Comparison of ENCODE assay signal across 8 mouse cellular contexts in the genomic region with DNA sequence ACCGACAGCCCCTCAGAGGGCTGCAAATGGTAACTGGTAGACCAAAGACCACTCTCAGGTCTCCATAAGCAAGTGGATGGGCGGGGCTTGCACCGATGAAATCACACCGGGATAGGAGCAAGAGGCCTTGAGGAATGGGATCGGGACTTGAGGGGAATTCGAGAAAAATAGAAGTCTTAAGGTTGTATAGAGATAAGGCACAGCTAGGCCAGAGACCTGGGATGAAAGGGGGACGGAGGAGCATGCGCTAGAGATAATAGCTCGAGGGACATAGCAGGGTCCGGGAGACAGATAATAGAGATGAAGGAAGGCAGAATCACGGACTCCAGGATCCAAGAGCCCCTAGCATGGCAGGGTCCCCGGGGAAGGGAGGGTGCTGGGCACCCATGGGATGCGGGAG. TPM values are rescaled to one million over a fixed set of nuclear protein-coding genes. Genes with fewer than 3 reads are reported as not detected.
A peak's percentile ranks its signal among the peaks of the same experiment; 100 is the strongest.
DNase-seq lines count a peak whose midpoint lies in the region; ATAC-seq and TF ChIP-seq lines count a peak whose summit lies in the region.

No protein-coding gene starts in this region.

- peaks cover 19% of the 10 kb centered on the region for H3K4me1 ChIP-seq in hindbrain, embryonic 14.5 days (replicated peaks; ENCODE audit: control insufficient read depth, insufficient read depth, low read length)

- TF ChIP-seq CTCF in layer of hippocampus, adult 2 months (conservative IDR thresholded peaks at IDR 0.05), result no peak

- peak overlapping the region; percentile 98 for H3K9ac ChIP-seq in hindbrain, embryonic 14.5 days

- H3K4me3 ChIP-seq in layer of hippocampus, adult 2 months, result peak overlapping the region; percentile 63
- peak overlapping the region; percentile 98 for H3K4me3 ChIP-seq in hindbrain, embryonic 14.5 days (replicated peaks; ENCODE audit: low read length)

- peak; percentile 17 for ATAC-seq in hindbrain, embryonic 14.5 days (ENCODE audit: low FRiP score)
- peak; percentile 27; the same call in 1 of the 2 replicates for ATAC-seq in megakaryocyte-erythroid progenitor cell, adult 5-6 weeks (replicated peaks; ENCODE audit: low FRiP score, low TSS enrichment, poor library complexity, severe bottlenecking)

- H3K9me3 ChIP-seq in hindbrain, embryonic 14.5 days (ENCODE audit: control insufficient read depth, low read length), result no peaks in the 10 kb centered on the region

- no peaks in the 10 kb centered on the region for H3K27me3 ChIP-seq in hindbrain, embryonic 14.5 days (ENCODE audit: control insufficient read depth, insufficient read depth, low read length)

- H3K36me3 ChIP-seq in hindbrain, embryonic 14.5 days (replicated peaks; ENCODE audit: control insufficient read depth, insufficient read depth), result peaks cover 40% of the 10 kb centered on the region

- WGBS in hindbrain, embryonic 14.5 days, result under 1% methylated on average over 13 of the region's 13 CpGs

- H3K4me2 ChIP-seq in hindbrain, embryonic 14.5 days (replicated peaks), result peak overlapping the region; percentile 79

- DNase-seq in layer of hippocampus, adult 2 months (ENCODE audit: low spot score in 2 of 2), result no peak
- no peak for DNase-seq in layer of hippocampus, postnatal 10 days (ENCODE audit: low spot score in 2 of 2)
- peak; percentile 71 for DNase-seq in embryo, embryonic 10.5 days (ENCODE audit: low spot score)
- no peak for DNase-seq in hindbrain, embryonic 14.5 days (ENCODE audit: low spot score)
- no peak for DNase-seq in gastrocnemius, adult 18-20 months (ENCODE audit: low spot score)
- no peak for DNase-seq in right cerebral cortex, postnatal 4 days
- no peak for DNase-seq in right cerebral cortex, postnatal 10 days (ENCODE audit: low spot score in 2 of 2)

- peak overlapping the region; percentile 98 for H3K27ac ChIP-seq in layer of hippocampus, adult 2 months
- peak overlapping the region; percentile 93 for H3K27ac ChIP-seq in hindbrain, embryonic 14.5 days

RNA-seq across cellular contexts. Expression of a gene that starts 0.8 kb away (rescaled TPM):
- 100 to 1,000 TPM; 462 to 508 TPM for total RNA-seq in layer of hippocampus, adult 2 months (2021)
- 100 to 1,000 TPM; 453 to 458 TPM for total RNA-seq in layer of hippocampus, postnatal 10 days (2021)
- 682 and 743 TPM in 2 replicates for polyA plus RNA-seq in hindbrain, embryonic 14.5 days (2014; fragmentation: Nextera tagmentation; extraction: Ambion mirVana)
- 115 and 146 TPM in 2 replicates for total RNA-seq in megakaryocyte-erythroid progenitor cell, adult 5-6 weeks (2014; fragmentation: Nextera tagmentation)
- 101 and 108 TPM in 2 replicates for total RNA-seq in megakaryocyte-erythroid progenitor cell, adult 5-6 weeks (2017)
- total RNA-seq in gastrocnemius, adult 18-20 months (2021), result 10 to 100 TPM; 88.8 to 90.3 TPM

RNA-seq across cellular contexts. Expression of a gene that starts 10.8 kb away (rescaled TPM):
- 100 to 1,000 TPM in 1 of 2 experiments, 10 to 100 TPM in 1; 91.3 to 103 TPM for total RNA-seq in layer of hippocampus, adult 2 months (2021)
- 100 to 1,000 TPM; 146 to 155 TPM for total RNA-seq in layer of hippocampus, postnatal 10 days (2021)
- 109 and 138 TPM in 2 replicates for polyA plus RNA-seq in hindbrain, embryonic 14.5 days (2014; fragmentation: Nextera tagmentation; extraction: Ambion mirVana)
- 21.1 and 27.6 TPM in 2 replicates for total RNA-seq in megakaryocyte-erythroid progenitor cell, adult 5-6 weeks (2014; fragmentation: Nextera tagmentation)
- 6.3 and 6.5 TPM in 2 replicates for total RNA-seq in megakaryocyte-erythroid progenitor cell, adult 5-6 weeks (2017)
- under 1 TPM; 0.62 to 0.97 TPM for total RNA-seq in gastrocnemius, adult 18-20 months (2021)

RNA-seq across cellular contexts. Expression of a gene that starts 16.6 kb away (rescaled TPM):
- 10 to 100 TPM; 66.0 to 69.3 TPM for total RNA-seq in layer of hippocampus, adult 2 months (2021)
- total RNA-seq in layer of hippocampus, postnatal 10 days (2021), result 10 to 100 TPM; 59.3 to 61.6 TPM
- 86.9 and 94.9 TPM in 2 replicates for polyA plus RNA-seq in hindbrain, embryonic 14.5 days (2014; fragmentation: Nextera tagmentation; extraction: Ambion mirVana)
- 29.7 and 39.9 TPM in 2 replicates for total RNA-seq in megakaryocyte-erythroid progenitor cell, adult 5-6 weeks (2014; fragmentation: Nextera tagmentation)
- 238 and 296 TPM in 2 replicates for total RNA-seq in megakaryocyte-erythroid progenitor cell, adult 5-6 weeks (2017)
- total RNA-seq in gastrocnemius, adult 18-20 months (2021), result 10 to 100 TPM in 1 of 2 experiments, 1 to 10 TPM in 1; 9.1 to 11.1 TPM

RNA-seq across cellular contexts. Expression of a gene that starts 16.6 kb away (rescaled TPM):
- total RNA-seq in layer of hippocampus, adult 2 months (2021), result 1 to 10 TPM; 5.3 to 6.5 TPM
- total RNA-seq in layer of hippocampus, postnatal 10 days (2021), result 1 to 10 TPM; 2.9 to 3.7 TPM
- 0.76 and 1.1 TPM in 2 replicates for polyA plus RNA-seq in hindbrain, embryonic 14.5 days (2014; fragmentation: Nextera tagmentation; extraction: Ambion mirVana)
- not detected in 2 replicates for total RNA-seq in megakaryocyte-erythroid progenitor cell, adult 5-6 weeks (2014; fragmentation: Nextera tagmentation)
- not detected in 2 replicates for total RNA-seq in megakaryocyte-erythroid progenitor cell, adult 5-6 weeks (2017)
- under 1 TPM; 0.31 to 0.41 TPM for total RNA-seq in gastrocnemius, adult 18-20 months (2021)

RNA-seq across cellular contexts. Expression of a gene that starts 20.2 kb away (rescaled TPM):
- total RNA-seq in layer of hippocampus, adult 2 months (2021), result not detected
- total RNA-seq in layer of hippocampus, postnatal 10 days (2021), result under 1 TPM in 1 of 2 experiments, not detected in 1; 0.22 TPM
- not detected in 2 replicates for polyA plus RNA-seq in hindbrain, embryonic 14.5 days (2014; fragmentation: Nextera tagmentation; extraction: Ambion mirVana)
- total RNA-seq in megakaryocyte-erythroid progenitor cell, adult 5-6 weeks (2014; fragmentation: Nextera tagmentation), result 34.1 and 34.2 TPM in 2 replicates
- 11.5 and 18.8 TPM in 2 replicates for total RNA-seq in megakaryocyte-erythroid progenitor cell, adult 5-6 weeks (2017)
- not detected for total RNA-seq in gastrocnemius, adult 18-20 months (2021)
